Mouse (Mus musculus) kidney, adult 2 months (tissue): Measurements from ENCODE around the gene Stk4.

Source experiments
- CTCF ChIP-seq: fragments of 200-500 bp; conservative IDR thresholded peaks from 2 replicates; pipeline ENCODE4 v1.5.1; 2011; ENCODE audit warnings: low read depth, mild to moderate bottlenecking, control low read depth, low read length, moderate library complexity, mixed read lengths; ENCODE audit not compliant: insufficient read depth, insufficient read length
- POLR2A ChIP-seq: fragments of 200-500 bp; IDR thresholded peaks from one replicate; pipeline ENCODE4 v1.6.1; 2011; ENCODE audit warnings: low read depth, low read length, control low read depth

DNA sequence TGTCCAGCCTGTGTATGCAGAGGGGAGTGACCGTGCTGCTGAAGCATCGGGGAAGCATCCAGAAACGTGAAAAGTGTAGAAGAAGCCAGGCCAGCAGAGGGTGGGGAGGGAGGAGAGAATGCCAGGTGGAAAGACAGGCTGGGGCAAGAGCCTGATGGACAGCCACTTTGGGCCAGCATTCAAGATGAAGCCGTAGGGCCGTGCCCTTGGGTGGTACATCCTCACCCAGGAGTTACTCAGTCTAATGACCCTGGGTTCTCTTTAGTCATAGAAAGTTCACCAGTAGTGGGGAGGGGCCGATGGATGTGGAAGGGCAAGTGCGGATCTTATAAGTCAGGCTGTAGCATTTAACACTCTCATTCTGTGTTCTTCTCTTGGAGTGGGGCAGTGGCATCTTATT, 86.0 kb downstream of the Stk4 start:
- TF ChIP-seq POLR2A: no peak
- no peak for TF ChIP-seq CTCF
